Mouse (Mus musculus) ES-Bruce4 (cell line): Measurements from ENCODE around the gene B630019K06Rik. TPM values are rescaled to one million over a fixed set of nuclear protein-coding genes. Genes with fewer than 3 reads are reported as not detected.
A peak's percentile ranks its signal among the peaks of the same experiment; 100 is the strongest.

Experiments used
- H3K27ac ChIP-seq: 2 replicates; pipeline ENCODE4 v1.5.1; 2012; ENCODE audit warnings: low read length, inconsistent platforms; ENCODE audit not compliant: insufficient read depth
- H3K27me3 ChIP-seq: 2 replicates; pipeline ENCODE4 v1.6.1; 2012; ENCODE audit warnings: mild to moderate bottlenecking, low read length, inconsistent platforms; ENCODE audit not compliant: control insufficient read depth, poor library complexity, insufficient read depth, severe bottlenecking
- H3K36me3 ChIP-seq: 2 replicates; pipeline ENCODE4 v1.6.1; 2012; ENCODE audit warnings: inconsistent platforms, mild to moderate bottlenecking, low read length, moderate library complexity; ENCODE audit not compliant: control insufficient read depth, poor library complexity, insufficient read depth, severe bottlenecking
- H3K4me1 ChIP-seq: one replicate; pipeline ENCODE4 v1.8.1; 2011; ENCODE audit warnings: low read length; ENCODE audit not compliant: control insufficient read depth, insufficient read depth
- H3K4me3 ChIP-seq: 2 replicates; pipeline ENCODE4 v1.5.1; 2011; ENCODE audit warnings: low read depth, mild to moderate bottlenecking, low read length
- H3K9ac ChIP-seq: 2 replicates; pipeline ENCODE4 v1.6.1; 2012; ENCODE audit warnings: low read depth, mild to moderate bottlenecking, inconsistent platforms; ENCODE audit not compliant: poor library complexity, severe bottlenecking
- H3K9me3 ChIP-seq: replicated peaks from 2 replicates; pipeline ENCODE4 v1.6.1; 2012; ENCODE audit warnings: mild to moderate bottlenecking, low read length, inconsistent platforms; ENCODE audit not compliant: control insufficient read depth, poor library complexity, insufficient read depth, severe bottlenecking
- CTCF ChIP-seq: IDR thresholded peaks from one replicate; pipeline ENCODE4 v1.8.1; 2011; ENCODE audit warnings: low read depth, low read length
- EP300 ChIP-seq: IDR thresholded peaks from 2 replicates; pipeline ENCODE4 v1.6.1; 2011; ENCODE audit warnings: low read depth, low read length; ENCODE audit not compliant: insufficient read depth
- POLR2A ChIP-seq: IDR thresholded peaks from one replicate; pipeline ENCODE4 v1.8.1; 2011; ENCODE audit warnings: low read length; ENCODE audit not compliant: insufficient read depth
- polyA plus RNA-seq: library from polyadenylated mRNA; stranded (reverse); fragments of >200 nt; gene quantifications from 2 replicates; pipeline ENCODE4 v1.2.4, GENCODE M21; 2011; ENCODE audit warnings: low read depth; ENCODE audit not compliant: missing spikeins, insufficient read depth, insufficient read length

The B630019K06Rik gene
- polyA plus RNA-seq, 1 experiment = 0.61 TPM

DNA sequence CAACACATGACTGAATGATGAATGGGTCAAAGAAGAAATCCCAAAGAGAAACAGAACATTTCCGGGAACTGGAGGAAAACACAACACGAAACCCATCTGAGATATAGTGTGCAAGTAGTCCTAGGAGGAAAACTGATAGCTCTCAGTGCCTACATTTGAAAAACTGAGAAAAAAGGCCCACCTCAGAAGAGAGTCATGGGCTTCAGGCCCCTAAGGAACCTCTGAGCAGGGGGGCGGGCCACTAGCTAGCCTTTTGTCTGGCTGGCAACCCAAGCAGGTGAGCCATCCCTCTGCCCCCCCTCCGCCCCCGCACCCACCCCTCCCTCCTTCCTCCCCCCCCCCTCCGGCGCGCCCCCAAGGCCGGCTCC lies 223 bp upstream of the B630019K06Rik start:
- Histone ChIP-seq H3K27me3 (peaks cover 6% of the 10 kb centered on the region), H3K27ac (no peak overlapping the region), H3K4me3 (no peak overlapping the region), H3K36me3 (no peaks in the 10 kb centered on the region), H3K4me1 (no peaks in the 10 kb centered on the region), H3K9me3 (no peaks in the 10 kb centered on the region), H3K9ac (no peak overlapping the region)
- TF ChIP-seq POLR2A (no peak), EP300 (no peak), CTCF (no peak)

DNA sequence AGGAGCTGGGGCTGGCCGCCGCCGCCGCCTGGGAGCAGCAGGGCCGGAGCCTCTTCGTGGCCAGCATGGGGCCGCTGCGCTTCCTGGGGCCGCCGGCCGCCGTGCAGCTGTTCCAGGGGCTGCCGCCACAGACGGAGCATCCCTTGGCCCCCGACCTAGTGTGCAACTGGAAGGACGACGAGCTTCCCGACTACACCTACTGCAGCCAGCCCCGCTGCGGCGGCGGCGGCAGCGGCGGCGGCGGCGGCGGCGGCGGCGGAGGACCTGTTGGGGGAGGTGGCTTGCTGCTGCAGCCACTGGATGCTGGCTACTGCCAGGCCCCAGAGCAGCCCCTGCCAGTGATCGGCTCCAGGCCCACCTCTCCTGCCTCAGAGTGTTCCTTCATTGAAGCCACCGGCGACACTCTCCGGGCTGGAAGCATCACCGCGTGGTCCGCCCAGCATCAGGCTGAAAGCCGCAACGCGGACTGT lies 1.0 kb downstream of the B630019K06Rik start:
- no peak for TF ChIP-seq POLR2A
- no peak for TF ChIP-seq EP300
- TF ChIP-seq CTCF = no peak
- Histone ChIP-seq H3K36me3 (no peaks in the 10 kb centered on the region), H3K27ac (no peak overlapping the region), H3K4me3 (peak overlapping the region; percentile 75), H3K9ac (peak overlapping the region; percentile 76), H3K4me1 (no peaks in the 10 kb centered on the region), H3K27me3 (peaks cover 6% of the 10 kb centered on the region), H3K9me3 (no peaks in the 10 kb centered on the region)

DNA sequence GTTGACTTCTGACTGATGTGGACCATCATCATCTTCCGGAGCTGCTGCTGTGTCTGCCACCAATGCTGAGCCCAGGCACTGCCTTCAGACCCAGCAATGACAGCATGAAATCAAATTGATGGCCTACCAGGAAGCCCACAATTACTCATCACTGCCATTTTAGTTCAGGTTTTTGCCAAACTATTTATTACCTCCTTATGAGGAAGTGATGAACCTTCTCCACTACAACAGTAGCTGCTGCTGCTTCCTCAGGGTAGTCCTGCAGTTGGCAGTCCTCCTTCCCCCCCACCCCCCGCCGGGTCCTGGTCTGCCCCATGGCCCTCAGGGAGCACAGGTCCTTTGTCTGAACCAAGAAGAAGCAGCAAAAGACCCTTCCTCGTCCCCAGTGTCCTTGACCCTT lies 8.6 kb downstream of the B630019K06Rik start:
- H3K9ac ChIP-seq = no peak overlapping the region
- no peaks in the 10 kb centered on the region for H3K4me1 ChIP-seq
- TF ChIP-seq EP300 (no peak), POLR2A (no peak), CTCF (no peak)
- H3K27me3 ChIP-seq = no peaks in the 10 kb centered on the region
- no peak overlapping the region for H3K27ac ChIP-seq
- no peaks in the 10 kb centered on the region for H3K36me3 ChIP-seq
- no peak overlapping the region for H3K4me3 ChIP-seq
- no peaks in the 10 kb centered on the region for H3K9me3 ChIP-seq

DNA sequence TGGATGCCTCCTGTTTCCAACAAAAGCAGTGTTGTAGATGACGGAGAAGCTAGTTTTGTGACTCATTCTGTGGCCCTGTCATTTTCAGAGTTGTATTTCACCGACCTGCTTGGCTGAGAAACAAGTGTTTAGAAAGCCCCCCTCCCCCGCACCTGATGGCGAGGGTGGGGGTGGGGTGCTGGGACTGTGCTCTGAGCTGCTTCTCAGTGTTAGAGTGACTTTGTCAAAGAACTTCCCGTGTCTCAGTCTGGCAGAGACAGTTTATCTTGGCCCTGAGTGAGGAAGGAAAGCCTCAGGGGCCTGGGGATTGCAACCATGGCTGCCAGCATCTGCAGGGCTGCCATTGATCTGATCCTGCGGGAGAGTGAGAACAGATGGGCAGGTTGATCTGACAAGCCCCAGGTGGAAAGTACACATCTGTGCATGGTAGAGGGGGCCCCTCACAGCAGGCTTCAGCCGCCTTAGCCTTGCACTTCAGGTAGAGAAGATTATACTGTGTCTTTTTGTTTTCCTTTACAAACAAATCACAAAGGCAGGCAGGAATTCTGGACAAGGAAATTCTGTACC lies 9.8 kb downstream of the B630019K06Rik start:
- H3K36me3 ChIP-seq = no peaks in the 10 kb centered on the region
- no peaks in the 10 kb centered on the region for H3K9me3 ChIP-seq
- no peaks in the 10 kb centered on the region for H3K4me1 ChIP-seq
- TF ChIP-seq CTCF (no peak), POLR2A (no peak), EP300 (no peak)
- no peaks in the 10 kb centered on the region for H3K27me3 ChIP-seq
- H3K4me3 ChIP-seq = no peak overlapping the region
- no peak overlapping the region for H3K27ac ChIP-seq
- H3K9ac ChIP-seq = no peak overlapping the region

DNA sequence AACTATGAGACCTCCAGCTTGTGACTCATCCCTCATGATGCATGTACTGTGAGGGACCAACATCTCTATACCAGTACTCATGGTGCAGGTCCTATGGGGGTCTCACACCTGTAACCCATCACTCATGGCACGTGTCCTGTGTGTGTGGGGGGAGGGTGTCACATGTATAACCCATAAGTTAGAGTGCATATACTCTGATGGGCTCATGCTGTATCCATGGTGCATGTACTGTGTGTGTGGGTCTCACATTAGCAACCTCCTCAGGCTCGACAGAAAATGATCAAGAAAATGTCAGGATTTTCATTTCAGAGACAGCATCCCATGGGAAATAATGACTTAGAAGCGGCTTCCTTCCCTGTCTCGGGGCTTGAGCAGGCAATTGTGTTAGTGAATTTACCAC lies 28.9 kb downstream of the B630019K06Rik start:
- Histone ChIP-seq H3K4me1 (no peaks in the 10 kb centered on the region), H3K4me3 (no peak overlapping the region), H3K27me3 (no peaks in the 10 kb centered on the region), H3K27ac (no peak overlapping the region), H3K9ac (no peak overlapping the region), H3K36me3 (no peaks in the 10 kb centered on the region), H3K9me3 (no peaks in the 10 kb centered on the region)
- no peak for TF ChIP-seq POLR2A

DNA sequence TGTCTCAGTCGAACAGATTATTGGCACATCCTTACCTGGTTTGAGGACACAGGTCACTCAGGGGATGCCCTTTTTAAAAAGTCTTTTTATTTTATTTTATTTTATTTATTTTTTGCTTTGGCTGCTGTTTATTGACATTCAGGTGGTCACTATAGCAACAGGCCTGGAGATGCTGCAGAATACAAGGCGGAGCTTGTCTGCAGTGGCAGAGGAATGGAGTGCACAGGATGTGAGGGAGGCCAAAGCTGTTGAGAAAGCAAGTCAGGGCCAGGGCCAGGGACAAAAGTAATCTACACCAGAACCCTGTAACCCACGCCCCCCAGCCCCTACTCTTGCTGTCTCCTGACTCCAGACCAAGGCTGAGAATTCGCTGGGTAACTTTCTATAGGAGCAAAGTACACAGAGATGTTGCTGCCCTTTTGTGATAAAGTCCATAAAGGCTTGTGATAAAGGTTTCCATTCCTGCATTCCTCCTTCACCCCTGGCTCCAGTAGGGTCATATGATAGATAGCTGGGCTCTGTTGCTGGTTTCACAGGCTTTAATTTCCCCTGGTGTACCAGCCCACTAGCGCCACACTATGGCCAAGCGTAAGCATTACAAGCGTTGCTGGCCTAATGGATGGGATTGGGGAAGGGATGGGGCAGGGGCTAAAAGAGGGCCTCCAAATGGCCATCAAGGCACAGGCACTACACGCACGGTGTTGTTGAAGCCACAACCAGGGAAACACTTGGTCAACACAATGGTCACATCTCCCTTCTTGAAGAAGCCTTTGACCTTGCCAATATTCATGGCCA lies 29.8 kb downstream of the B630019K06Rik start:
- H3K36me3 ChIP-seq = no peaks in the 10 kb centered on the region
- no peak overlapping the region for H3K27ac ChIP-seq
- no peak overlapping the region for H3K4me3 ChIP-seq
- no peaks in the 10 kb centered on the region for H3K4me1 ChIP-seq
- no peaks in the 10 kb centered on the region for H3K27me3 ChIP-seq
- peak; percentile 24 for TF ChIP-seq CTCF
- no peak for TF ChIP-seq EP300
- no peaks in the 10 kb centered on the region for H3K9me3 ChIP-seq
- no peak overlapping the region for H3K9ac ChIP-seq
